Mouse (Mus musculus) fibroblast of lung, adult 2 months (primary cell): ENCODE data around the gene Pank3.

ENCODE experiments used
- DNase-seq: peaks from one replicate; pipeline ENCODE4 v3.0.0-alpha.2; 2011; ENCODE audit warnings: low read depth

Gene Pank3

GRCm38 (mm10) chr11:35769188-35769745 is at the start of gene Pank3:
Gene Pank3 (plus strand): TSS chr11:35769484.
- peak; percentile 98 for DNase-seq

GRCm38 (mm10) chr11:35723876-35724275 is 45.4 kb upstream of the Pank3 start:
- DNase-seq: peak; percentile 19

- no peak for DNase-seq
Observed at GRCm38 (mm10) chr11:35726341-35726846, 42.9 kb upstream of the Pank3 start.

GRCm38 (mm10) chr11:35728200-35728599 is 41.1 kb upstream of the Pank3 start:
- DNase-seq: no peak

GRCm38 (mm10) chr11:35729186-35729585 is 40.1 kb upstream of the Pank3 start:
- DNase-seq: no peak

GRCm38 (mm10) chr11:35732366-35732765 is 36.9 kb upstream of the Pank3 start:
- DNase-seq: no peak

- no peak for DNase-seq
Observed at GRCm38 (mm10) chr11:35736817-35737216, 32.5 kb upstream of the Pank3 start.

- DNase-seq: no peak
Observed at GRCm38 (mm10) chr11:35737262-35737661, 32.0 kb upstream of the Pank3 start.

GRCm38 (mm10) chr11:35738102-35738501 is 31.2 kb upstream of the Pank3 start:
- no peak for DNase-seq

GRCm38 (mm10) chr11:35743586-35743985 is 25.7 kb upstream of the Pank3 start:
- no peak for DNase-seq

GRCm38 (mm10) chr11:35744571-35744970 is 24.7 kb upstream of the Pank3 start:
- DNase-seq: no peak

GRCm38 (mm10) chr11:35750578-35750977 is 18.7 kb upstream of the Pank3 start:
- peak; percentile 88 for DNase-seq

- DNase-seq: peak; percentile 29
Observed at GRCm38 (mm10) chr11:35754906-35755418, 14.3 kb upstream of the Pank3 start.

- no peak for DNase-seq
Observed at GRCm38 (mm10) chr11:35755546-35755945, 13.7 kb upstream of the Pank3 start.

GRCm38 (mm10) chr11:35756411-35757303 is 12.6 kb upstream of the Pank3 start:
- DNase-seq: no peak

- no peak for DNase-seq
Observed at GRCm38 (mm10) chr11:35760001-35760626, 9.2 kb upstream of the Pank3 start.

- DNase-seq: no peak
Observed at GRCm38 (mm10) chr11:35760627-35761003, 8.7 kb upstream of the Pank3 start.

- no peak for DNase-seq
Observed at GRCm38 (mm10) chr11:35766845-35767244, 2.4 kb upstream of the Pank3 start.

- DNase-seq: peak; percentile 38
Observed at GRCm38 (mm10) chr11:35769746-35770437, 608 bp downstream of the Pank3 start.

- no peak for DNase-seq
Observed at GRCm38 (mm10) chr11:35770741-35771504, 1.6 kb downstream of the Pank3 start.

GRCm38 (mm10) chr11:35775606-35776005 is 6.3 kb downstream of the Pank3 start:
- no peak for DNase-seq
